Mouse (Mus musculus) forebrain, embryonic 14.5 days (tissue): ENCODE results near the gene Trappc6a. TPM values are rescaled to one million over a fixed set of nuclear protein-coding genes. Genes with fewer than 3 reads are reported as not detected.
"Not testable (repeated sequence)": the region's sequence is repeated elsewhere in the genome, so short reads cannot be mapped to it uniquely, and the experiment has no call there.

Source experiments
- ATAC-seq: fragments of 200-750 bp; cut with Nextera tagmentation; 2 replicates; pipeline ENCODE4 v1.8.0; 2017; ENCODE audit warnings: mild to moderate bottlenecking, moderate library complexity
- DNase-seq: peaks from one replicate; pipeline ENCODE4 v3.0.0-alpha.2; 2015; ENCODE audit warnings: low spot score
- H3K27ac ChIP-seq: fragments of 300-500 bp; sonication (generic); 2 replicates; pipeline ENCODE4 v1.5.1; 2014; ENCODE audit warnings: low read depth, mild to moderate bottlenecking, control low read depth, low read length, moderate library complexity
- H3K27me3 ChIP-seq: fragments of 300-500 bp; sonication (generic); replicated peaks from 2 replicates; pipeline ENCODE4 v1.6.1; 2014; ENCODE audit warnings: low read length, control low read depth, mixed read lengths; ENCODE audit not compliant: control insufficient read depth, insufficient read depth
- H3K36me3 ChIP-seq: fragments of 300-500 bp; sonication (generic); 2 replicates; pipeline ENCODE4 v1.6.1; 2014; ENCODE audit warnings: low read length, control low read depth; ENCODE audit not compliant: control insufficient read depth, insufficient read depth
- H3K4me1 ChIP-seq: fragments of 300-500 bp; sonication (generic); 2 replicates; pipeline ENCODE4 v1.6.1; 2014; ENCODE audit warnings: antibody characterized with exemption, low read length, control low read depth; ENCODE audit not compliant: control insufficient read depth, insufficient read depth
- H3K4me2 ChIP-seq: fragments of 300-500 bp; sonication (generic); 2 replicates; pipeline ENCODE4 v1.6.1; 2014; ENCODE audit warnings: mild to moderate bottlenecking, control low read depth, low read length
- H3K4me3 ChIP-seq: fragments of 300-500 bp; sonication (generic); 2 replicates; pipeline ENCODE4 v1.5.1; 2014; ENCODE audit warnings: low read depth, low read length, control low read depth
- H3K9ac ChIP-seq: fragments of 300-500 bp; sonication (generic); 2 replicates; pipeline ENCODE4 v1.6.1; 2014; ENCODE audit warnings: mild to moderate bottlenecking, low read length, control low read depth, moderate library complexity
- H3K9me3 ChIP-seq: fragments of 300-500 bp; sonication (generic); replicated peaks from 2 replicates; pipeline ENCODE4 v1.6.1; 2016; ENCODE audit warnings: low read length, control low read depth, mixed read lengths; ENCODE audit not compliant: control insufficient read depth
- WGBS: fragments of 180-500 bp; shearing (Covaris S2); extraction: QIAGEN DNeasy Blood & Tissue Kit; methylation state at CpG from one replicate; pipeline ENCODE4 v1.1.7; 2014; 5-methylcytosine and 5-hydroxymethylcytosine counted together
- polyA plus RNA-seq: library from polyadenylated mRNA; unstranded; fragments of >200 nt; fragmentation: Nextera tagmentation; extraction: Ambion mirVana; gene quantifications from 2 replicates; pipeline ENCODE4 v1.2.1, GENCODE M21; 2014

Trappc6a gene
- polyA plus RNA-seq, 1 experiment from 2014 or later, result 42.5 TPM

DNA sequence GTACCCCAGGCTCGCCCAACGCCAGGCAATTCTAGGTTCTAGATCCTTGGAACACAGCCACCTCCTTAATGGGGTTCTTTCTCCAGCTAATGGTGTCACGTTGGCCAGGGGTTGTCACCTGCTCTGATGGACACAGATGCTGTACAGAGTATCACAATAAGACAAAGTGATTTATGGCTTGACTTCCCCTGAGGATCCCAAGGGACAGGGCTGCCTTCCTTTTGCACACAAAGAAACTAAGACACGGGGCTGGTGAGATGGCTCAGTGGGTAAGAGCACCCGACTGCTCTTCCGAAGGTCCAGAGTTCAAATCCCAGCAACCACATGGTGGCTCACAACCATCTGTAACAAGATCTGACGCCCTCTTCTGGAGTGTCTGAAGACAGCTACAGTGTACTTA is 3.7 kb downstream of the Trappc6a start:
- not testable (repeated sequence) for H3K27ac ChIP-seq, H3K9ac ChIP-seq, H3K4me2 ChIP-seq, H3K4me1 ChIP-seq, ATAC-seq, H3K27me3 ChIP-seq, H3K9me3 ChIP-seq, DNase-seq, H3K36me3 ChIP-seq, H3K4me3 ChIP-seq
- 93% methylated on average over 6 of the region's 7 CpGs for WGBS

DNA sequence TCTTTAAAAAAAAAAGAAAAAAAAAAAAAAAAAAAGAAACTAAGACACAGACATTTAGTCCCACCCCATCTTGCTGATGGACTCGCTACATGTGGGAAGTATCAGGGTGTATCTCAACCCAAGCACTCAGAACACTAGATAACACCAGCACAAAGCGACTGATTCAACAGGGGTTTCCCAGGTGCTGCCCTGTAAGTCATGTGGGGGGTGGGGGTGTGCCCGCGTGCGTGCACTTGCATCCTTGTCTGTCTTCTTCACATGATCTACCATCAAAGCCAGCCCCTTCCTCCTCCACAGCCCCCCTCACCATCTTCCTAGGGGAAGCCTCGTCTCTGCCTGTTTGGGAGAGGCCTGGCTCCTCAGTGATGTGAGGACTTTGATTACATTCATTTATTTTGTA is 4.2 kb downstream of the Trappc6a start:
- H3K9ac ChIP-seq, result no peak overlapping the region
- no peaks in the 10 kb centered on the region for H3K9me3 ChIP-seq
- H3K36me3 ChIP-seq, result no peaks in the 10 kb centered on the region
- DNase-seq (no peak), ATAC-seq (no peak)
- peaks cover 5% of the 10 kb centered on the region for H3K4me1 ChIP-seq
- WGBS, result 82% methylated on average over 6 of the region's 6 CpGs
- no peak overlapping the region for H3K4me3 ChIP-seq
- H3K27ac ChIP-seq, result no peak overlapping the region
- peaks cover 5% of the 10 kb centered on the region; the same call in 1 of the 2 replicates for H3K27me3 ChIP-seq
- no peak overlapping the region for H3K4me2 ChIP-seq

DNA sequence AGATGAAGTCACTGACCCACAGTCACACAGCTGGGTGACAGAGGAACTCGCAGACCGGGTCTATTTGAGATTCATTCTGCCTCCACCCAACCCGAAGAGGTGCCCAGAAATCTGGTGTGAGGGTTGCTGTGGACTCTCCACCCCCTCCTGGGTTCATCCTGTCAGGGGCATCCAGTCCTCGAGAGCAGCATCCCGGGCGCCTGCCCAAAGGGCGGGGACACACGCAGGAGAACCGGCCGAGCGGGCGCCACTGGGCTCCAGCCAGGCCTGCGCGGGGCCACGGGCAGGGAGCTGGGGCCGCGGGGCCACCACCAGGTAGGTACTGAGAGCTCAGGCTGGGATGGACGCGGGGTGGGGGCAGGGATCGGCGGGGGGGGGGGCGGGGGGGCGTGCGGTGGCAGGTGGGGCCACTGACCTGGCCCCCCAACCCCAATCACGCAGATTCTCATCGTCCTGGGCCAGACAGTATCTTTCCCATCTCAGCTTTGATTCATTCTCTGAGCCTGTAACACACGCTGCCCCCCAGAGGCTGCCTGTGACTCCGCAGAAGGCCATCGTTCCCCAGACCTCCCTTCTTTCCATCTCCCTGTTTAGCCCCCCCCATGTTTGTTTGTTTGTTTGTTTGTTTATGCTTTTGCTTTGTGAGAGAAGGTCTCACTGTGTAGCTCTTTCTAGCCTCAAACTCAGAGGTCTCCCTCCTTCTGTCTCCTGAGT is 9.6 kb downstream of the Trappc6a start, which contains the start of gene Nkpd1:
Gene Nkpd1, plus strand, starts transcription at position 187 of the 714 bp plus-strand sequence.
- Histone ChIP-seq H3K27me3 (peaks cover 53% of the 10 kb centered on the region), H3K9me3 (no peaks in the 10 kb centered on the region), H3K4me1 (peaks cover 3% of the 10 kb centered on the region; the same call in 1 of the 2 replicates), H3K4me3 (no peak within 1 kb of the TSS), H3K36me3 (no peaks in the 10 kb centered on the region), H3K4me2 (peak within 1 kb of the TSS; percentile 45), H3K27ac (no peak within 1 kb of the TSS), H3K9ac (peak within 1 kb of the TSS; percentile 51)
- peak; percentile 53 for DNase-seq
- WGBS, result 7% methylated on average over 13 of the region's 29 CpGs
- peak; percentile 24; the same call in 1 of the 2 replicates for ATAC-seq

DNA sequence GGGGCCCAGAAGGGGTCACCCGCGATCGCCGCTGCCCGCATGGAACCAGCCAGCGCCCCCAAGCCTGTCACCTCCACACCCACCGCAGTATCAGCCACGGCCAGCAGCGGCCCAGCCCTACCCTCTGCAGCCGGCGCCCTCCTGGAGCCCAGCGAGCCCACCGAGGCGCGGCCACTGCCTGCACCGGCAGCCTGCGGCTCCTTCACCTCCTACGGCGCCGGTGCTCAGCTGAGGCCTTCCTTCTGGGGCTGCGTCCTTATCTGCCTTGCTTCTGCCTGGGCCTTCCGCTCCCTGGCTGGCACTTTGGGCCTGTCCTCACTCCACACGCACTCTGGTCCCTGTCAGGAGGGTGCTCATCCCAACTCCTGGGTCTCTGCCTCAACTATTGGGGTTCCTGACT is 11.8 kb downstream of the Trappc6a start:
- 3% methylated on average over 23 of the region's 23 CpGs for WGBS
- Histone ChIP-seq H3K4me1 (peaks cover 11% of the 10 kb centered on the region), H3K27me3 (peaks cover 74% of the 10 kb centered on the region), H3K4me2 (peak overlapping the region; percentile 31; the same call in 1 of the 2 replicates), H3K9me3 (no peaks in the 10 kb centered on the region), H3K36me3 (no peaks in the 10 kb centered on the region), H3K4me3 (no peak overlapping the region), H3K9ac (peak overlapping the region; percentile 29; the same call in 1 of the 2 replicates), H3K27ac (no peak overlapping the region)
- no peak for DNase-seq
- no peak for ATAC-seq

DNA sequence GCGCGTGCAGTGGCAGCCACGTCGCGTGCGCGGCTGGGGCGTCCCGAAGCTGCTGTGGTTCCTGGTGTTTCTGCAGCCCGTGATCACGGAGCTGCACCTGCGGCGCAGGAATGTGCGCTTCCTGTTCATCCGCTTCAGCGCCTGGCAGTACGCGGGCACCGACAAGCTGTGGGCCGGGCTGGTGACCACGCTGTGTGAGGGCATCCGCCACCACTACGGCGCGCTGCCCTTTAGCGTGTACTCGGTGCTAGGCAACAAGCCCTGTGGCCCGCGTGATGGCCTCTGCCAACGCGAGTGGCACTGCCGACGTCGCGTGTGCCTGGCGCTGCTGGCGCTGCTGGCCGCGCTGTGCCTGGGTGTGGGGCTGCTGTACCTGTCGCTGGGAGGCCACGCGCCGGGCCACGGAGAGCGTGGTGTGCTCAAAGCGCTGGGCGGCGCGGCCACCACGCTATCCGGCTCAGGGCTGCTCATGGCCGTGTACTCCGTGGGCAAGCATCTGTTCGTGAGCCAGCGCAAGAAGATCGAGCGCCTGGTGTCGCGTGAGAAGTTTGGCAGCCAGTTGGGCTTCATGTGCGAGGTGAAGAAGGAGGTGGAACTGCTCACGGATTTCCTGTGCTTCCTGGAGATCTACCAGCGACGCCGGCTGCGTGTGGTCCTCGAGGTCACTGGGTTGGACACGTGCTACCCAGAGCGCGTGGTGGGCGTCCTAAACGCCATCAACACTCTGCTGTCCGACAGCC is 15.0 kb downstream of the Trappc6a start:
- DNase-seq, result peak; percentile 32
- Histone ChIP-seq H3K9me3 (no peaks in the 10 kb centered on the region), H3K4me1 (peaks cover 9% of the 10 kb centered on the region), H3K27me3 (peaks cover 70% of the 10 kb centered on the region), H3K4me2 (peak overlapping the region; percentile 75), H3K36me3 (no peaks in the 10 kb centered on the region), H3K4me3 (peak overlapping the region; percentile 35), H3K27ac (no peak overlapping the region), H3K9ac (peak overlapping the region; percentile 54)
- WGBS, result 18% methylated on average over 72 of the region's 72 CpGs
- ATAC-seq, result 0 out of 2 replicates have a peak, but pooled peaks have one; percentile 18

DNA sequence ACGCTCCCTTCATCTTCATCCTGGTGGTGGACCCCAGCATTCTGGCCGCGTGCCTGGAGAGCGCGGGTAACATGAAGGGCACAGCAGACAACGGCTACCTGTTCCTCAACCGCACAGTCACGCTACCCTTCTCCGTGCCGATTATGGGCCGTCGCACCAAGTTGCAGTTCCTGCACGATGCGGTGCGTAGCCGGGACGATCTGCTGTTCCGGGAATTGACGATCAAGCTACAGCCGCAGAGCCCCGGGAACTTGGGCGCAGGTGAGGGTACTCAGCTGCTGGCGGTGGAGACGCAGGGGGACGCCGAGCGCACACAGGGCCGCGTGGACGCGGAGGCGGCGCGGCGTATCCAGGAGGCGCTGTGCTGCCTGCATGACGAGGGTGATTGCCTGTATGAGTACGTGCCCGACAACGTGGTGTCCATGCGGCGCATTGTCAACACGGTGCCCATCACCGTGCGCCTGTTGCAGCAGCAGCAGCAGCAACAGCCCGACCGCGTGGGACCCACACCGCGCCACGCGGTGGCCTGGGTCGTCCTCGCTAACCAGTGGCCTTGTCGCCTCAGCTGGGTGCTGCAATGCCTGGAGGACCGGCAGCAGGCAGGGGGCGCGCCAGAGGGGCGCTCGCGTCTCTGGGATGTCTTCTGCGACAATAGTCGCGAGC is 15.7 kb downstream of the Trappc6a start:
- Histone ChIP-seq H3K9ac (peak overlapping the region; percentile 54), H3K36me3 (peaks cover 3% of the 10 kb centered on the region), H3K27me3 (peaks cover 63% of the 10 kb centered on the region), H3K4me3 (peak overlapping the region; percentile 35), H3K9me3 (no peaks in the 10 kb centered on the region), H3K4me2 (peak overlapping the region; percentile 75), H3K4me1 (peaks cover 9% of the 10 kb centered on the region), H3K27ac (no peak overlapping the region)
- DNase-seq (peak; percentile 77), ATAC-seq (peak; percentile 82)
- WGBS, result 2% methylated on average over 64 of the region's 64 CpGs

DNA sequence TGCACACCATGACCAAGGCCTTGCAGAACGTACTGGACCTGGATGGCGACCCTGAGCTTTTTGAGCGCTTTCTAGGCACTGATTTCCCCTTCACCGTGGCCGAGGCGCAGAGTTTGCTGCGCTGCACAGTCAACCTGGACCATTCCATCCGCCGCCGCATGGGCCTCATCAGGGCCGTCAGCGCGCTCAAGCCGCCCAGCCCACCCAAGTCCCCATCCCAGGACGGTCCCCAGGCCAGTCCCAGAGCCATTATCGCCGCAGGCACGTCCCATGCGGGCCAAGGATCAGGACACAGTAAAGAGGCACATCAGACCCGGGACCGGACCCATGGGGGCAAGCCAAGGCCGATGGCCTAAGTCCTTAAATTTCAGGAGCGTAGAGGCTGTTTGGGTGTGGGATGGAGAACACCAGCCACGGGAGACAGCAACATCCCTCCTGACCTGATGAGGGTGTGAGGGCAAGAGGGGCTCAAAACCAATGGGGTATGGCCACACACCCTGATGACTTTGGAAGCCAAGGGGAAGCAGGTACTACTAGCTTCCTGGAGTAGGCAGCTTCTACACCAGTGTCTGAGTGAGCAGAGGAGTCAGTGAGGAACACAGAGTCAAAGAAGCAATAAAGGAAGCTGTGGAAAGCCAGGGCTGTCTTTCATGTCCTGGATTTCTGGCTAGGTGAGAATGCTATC is 16.4 kb downstream of the Trappc6a start:
- peak overlapping the region; percentile 75 for H3K4me2 ChIP-seq
- no peak for DNase-seq
- ATAC-seq, result peak; percentile 40
- H3K4me1 ChIP-seq, result peaks cover 9% of the 10 kb centered on the region
- H3K9ac ChIP-seq, result peak overlapping the region; percentile 54
- no peak overlapping the region for H3K27ac ChIP-seq
- H3K4me3 ChIP-seq, result peak overlapping the region; percentile 35
- H3K9me3 ChIP-seq, result no peaks in the 10 kb centered on the region
- H3K36me3 ChIP-seq, result peaks cover 10% of the 10 kb centered on the region
- 17% methylated on average over 24 of the region's 24 CpGs for WGBS
- H3K27me3 ChIP-seq, result peaks cover 59% of the 10 kb centered on the region

DNA sequence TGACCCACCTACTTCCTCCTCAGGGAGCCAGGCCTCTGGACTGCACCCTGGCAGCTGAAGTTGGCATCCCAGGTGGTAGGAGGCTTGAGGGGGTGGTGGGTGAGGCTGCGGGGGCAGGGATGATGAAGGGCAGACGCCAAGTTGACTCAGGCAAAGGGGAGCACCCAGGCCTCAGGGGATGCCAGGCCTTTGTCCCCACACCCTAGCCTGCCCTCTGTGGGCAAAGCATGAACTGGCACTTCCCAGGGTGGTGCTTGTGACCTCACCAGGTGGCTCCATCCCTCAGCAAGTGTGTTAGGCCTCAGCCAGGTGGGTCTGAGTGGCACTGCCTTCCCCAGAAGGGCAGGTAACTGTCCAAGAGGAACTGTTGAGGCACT is 16.9 kb downstream of the Trappc6a start:
- no peak overlapping the region for H3K9ac ChIP-seq
- H3K4me1 ChIP-seq, result peaks cover 9% of the 10 kb centered on the region
- 64% methylated on average over 2 of the region's 2 CpGs for whole genome bisulfite sequencing
- no peak for DNase-seq
- no peak overlapping the region for H3K27ac ChIP-seq
- H3K27me3 ChIP-seq, result peaks cover 53% of the 10 kb centered on the region
- H3K4me2 ChIP-seq, result no peak overlapping the region
- H3K36me3 ChIP-seq, result peaks cover 14% of the 10 kb centered on the region
- no peak for ATAC-seq
- no peak overlapping the region for H3K4me3 ChIP-seq
- no peaks in the 10 kb centered on the region for H3K9me3 ChIP-seq
